Mouse (Mus musculus) kidney, embryonic 16.5 days (tissue): ENCODE measurements around the gene 4921504E06Rik. TPM values are rescaled to one million over a fixed set of nuclear protein-coding genes. Genes with fewer than 3 reads are reported as not detected.

Source experiments
- ATAC-seq: fragments of 200-750 bp; cut with Nextera tagmentation; 2 replicates; pipeline ENCODE4 v1.8.0; 2017; ENCODE audit warnings: moderate TSS enrichment; ENCODE audit not compliant: low FRiP score, low TSS enrichment
- H3K27ac ChIP-seq: fragments of 300-500 bp; sonication (generic); 2 replicates; pipeline ENCODE4 v1.5.1; 2014; ENCODE audit warnings: low read length
- H3K27me3 ChIP-seq: fragments of 300-500 bp; sonication (generic); 2 replicates; pipeline ENCODE4 v1.6.1; 2014; ENCODE audit warnings: low read length, control low read depth, mixed read lengths; ENCODE audit not compliant: insufficient read depth
- H3K36me3 ChIP-seq: fragments of 300-500 bp; sonication (generic); 2 replicates; pipeline ENCODE4 v1.6.1; 2014; ENCODE audit warnings: low read length, control low read depth, mixed read lengths; ENCODE audit not compliant: insufficient read depth
- H3K4me1 ChIP-seq: fragments of 300-500 bp; sonication (generic); 2 replicates; pipeline ENCODE4 v1.6.1; 2014; ENCODE audit warnings: low read length, control low read depth, mixed read lengths; ENCODE audit not compliant: insufficient read depth
- H3K4me2 ChIP-seq: fragments of 300-500 bp; sonication (generic); replicated peaks from 2 replicates; pipeline ENCODE4 v1.6.1; 2014; ENCODE audit warnings: low read depth, low read length
- H3K4me3 ChIP-seq: fragments of 300-500 bp; sonication (generic); 2 replicates; pipeline ENCODE4 v1.5.1; 2014; ENCODE audit warnings: mild to moderate bottlenecking, low read length
- H3K9ac ChIP-seq: fragments of 300-500 bp; sonication (generic); replicated peaks from 2 replicates; pipeline ENCODE4 v1.6.1; 2014; ENCODE audit warnings: low read length
- H3K9me3 ChIP-seq: fragments of 300-500 bp; sonication (generic); 2 replicates; pipeline ENCODE4 v1.6.1; 2016; ENCODE audit warnings: low read length, control low read depth
- WGBS: fragments of 180-500 bp; shearing (Covaris S2); extraction: QIAGEN DNeasy Blood & Tissue Kit; methylation state at CpG from one replicate; pipeline ENCODE4 v1.1.7; 2014; 5-methylcytosine and 5-hydroxymethylcytosine counted together
- polyA plus RNA-seq: library from polyadenylated mRNA; unstranded; fragments of >200 nt; fragmentation: Nextera tagmentation; extraction: Ambion mirVana; gene quantifications from 2 replicates; pipeline ENCODE4 v1.2.1, GENCODE M21; 2015

The 4921504E06Rik gene
- polyA plus RNA-seq, 1 experiment from 2014 or later: not detected

- Histone ChIP-seq H3K36me3 (no peaks in the 10 kb centered on the region), H3K4me2 (no peak overlapping the region), H3K4me1 (no peaks in the 10 kb centered on the region), H3K9ac (no peak overlapping the region), H3K9me3 (no peaks in the 10 kb centered on the region), H3K27ac (no peak overlapping the region), H3K4me3 (no peak overlapping the region), H3K27me3 (peaks cover 83% of the 10 kb centered on the region)
- WGBS: 3% methylated on average over 31 of the region's 31 CpGs
- ATAC-seq: no peak
These were observed 123.7 kb downstream of the 4921504E06Rik start for GRCm38 (mm10) chr2:19429691-19430690.

- no peak overlapping the region for H3K9ac ChIP-seq
- peak; percentile 59; the same call in 1 of the 2 replicates for ATAC-seq
- H3K9me3 ChIP-seq: no peaks in the 10 kb centered on the region
- H3K27ac ChIP-seq: no peak overlapping the region
- 3% methylated on average over 10 of the region's 10 CpGs for WGBS
- H3K4me3 ChIP-seq: no peak overlapping the region
- peaks cover 80% of the 10 kb centered on the region for H3K27me3 ChIP-seq
- no peak overlapping the region for H3K4me2 ChIP-seq
- H3K4me1 ChIP-seq: no peaks in the 10 kb centered on the region
- no peaks in the 10 kb centered on the region for H3K36me3 ChIP-seq
These were observed 124.7 kb downstream of the 4921504E06Rik start for GRCm38 (mm10) chr2:19429031-19429430.

- no peaks in the 10 kb centered on the region for H3K36me3 ChIP-seq
- no peak overlapping the region for H3K9ac ChIP-seq
- H3K4me3 ChIP-seq: no peak overlapping the region
- no peak for ATAC-seq
- H3K4me1 ChIP-seq: no peaks in the 10 kb centered on the region
- no peaks in the 10 kb centered on the region for H3K9me3 ChIP-seq
- 81% methylated on average over 6 of the region's 6 CpGs for WGBS
- peaks cover 41% of the 10 kb centered on the region for H3K27me3 ChIP-seq
- H3K27ac ChIP-seq: no peak overlapping the region
- no peak overlapping the region for H3K4me2 ChIP-seq
These were observed 130.6 kb downstream of the 4921504E06Rik start for GRCm38 (mm10) chr2:19423086-19423485.

GRCm38 (mm10) chr2:19422226-19422625, 131.5 kb downstream of the 4921504E06Rik start:
- H3K4me2 ChIP-seq: no peak overlapping the region
- no peaks in the 10 kb centered on the region for H3K36me3 ChIP-seq
- no peak overlapping the region for H3K4me3 ChIP-seq
- H3K9ac ChIP-seq: no peak overlapping the region
- H3K4me1 ChIP-seq: no peaks in the 10 kb centered on the region
- no peaks in the 10 kb centered on the region for H3K9me3 ChIP-seq
- no peak overlapping the region for H3K27ac ChIP-seq
- peaks cover 36% of the 10 kb centered on the region; the same call in 1 of the 2 replicates for H3K27me3 ChIP-seq
- ATAC-seq: no peak

- no peak overlapping the region for H3K4me2 ChIP-seq
- H3K9ac ChIP-seq: no peak overlapping the region
- WGBS: 63% methylated on average over 1 of the region's 1 CpGs
- no peaks in the 10 kb centered on the region for H3K4me1 ChIP-seq
- H3K27me3 ChIP-seq: peaks cover 21% of the 10 kb centered on the region; the same call in 1 of the 2 replicates
- no peaks in the 10 kb centered on the region for H3K36me3 ChIP-seq
- no peaks in the 10 kb centered on the region for H3K9me3 ChIP-seq
- no peak overlapping the region for H3K27ac ChIP-seq
- H3K4me3 ChIP-seq: no peak overlapping the region
- no peak for ATAC-seq
These were observed 133.9 kb downstream of the 4921504E06Rik start for GRCm38 (mm10) chr2:19419686-19420345.

- Histone ChIP-seq H3K9me3 (0 out of 2 replicates have a peak, but pooled peaks cover 4% of the 10 kb centered on the region), H3K4me1 (no peaks in the 10 kb centered on the region), H3K4me3 (no peak overlapping the region), H3K36me3 (no peaks in the 10 kb centered on the region), H3K27me3 (no peaks in the 10 kb centered on the region; the same call in 1 of the 2 replicates), H3K9ac (no peak overlapping the region), H3K4me2 (no peak overlapping the region), H3K27ac (no peak overlapping the region)
- WGBS: 69% methylated on average over 6 of the region's 6 CpGs
- ATAC-seq: no peak
These were observed 137.6 kb downstream of the 4921504E06Rik start for GRCm38 (mm10) chr2:19416066-19416465.

- WGBS: 4% methylated on average over 6 of the region's 6 CpGs
- peak overlapping the region; percentile 57 for H3K4me2 ChIP-seq
- H3K27ac ChIP-seq: no peak overlapping the region
- H3K9me3 ChIP-seq: 0 out of 2 replicates have a peak, but pooled peaks cover 4% of the 10 kb centered on the region
- peak overlapping the region; percentile 24; the same call in 1 of the 2 replicates for H3K9ac ChIP-seq
- peak overlapping the region; percentile 19 for H3K4me3 ChIP-seq
- no peaks in the 10 kb centered on the region for H3K36me3 ChIP-seq
- H3K27me3 ChIP-seq: no peaks in the 10 kb centered on the region; the same call in 1 of the 2 replicates
- no peaks in the 10 kb centered on the region for H3K4me1 ChIP-seq
- ATAC-seq: peak; percentile 56; the same call in 1 of the 2 replicates
These were observed 138.6 kb downstream of the 4921504E06Rik start for GRCm38 (mm10) chr2:19415063-19415521.

GRCm38 (mm10) chr2:19414222-19414965, 139.3 kb downstream of the 4921504E06Rik start:
- H3K4me1 ChIP-seq: no peaks in the 10 kb centered on the region
- WGBS: 21% methylated on average over 19 of the region's 19 CpGs
- 0 out of 2 replicates have a peak, but pooled peaks cover 4% of the 10 kb centered on the region for H3K9me3 ChIP-seq
- H3K4me2 ChIP-seq: peak overlapping the region; percentile 57
- H3K9ac ChIP-seq: peak overlapping the region; percentile 24; the same call in 1 of the 2 replicates
- H3K27ac ChIP-seq: no peak overlapping the region
- no peaks in the 10 kb centered on the region; the same call in 1 of the 2 replicates for H3K27me3 ChIP-seq
- ATAC-seq: peak; percentile 40; the same call in 1 of the 2 replicates
- H3K4me3 ChIP-seq: peak overlapping the region; percentile 19
- H3K36me3 ChIP-seq: no peaks in the 10 kb centered on the region
